Mouse (Mus musculus) hindbrain, embryonic 16.5 days (tissue): ENCODE results near the gene Dcakd. TPM values are rescaled to one million over a fixed set of nuclear protein-coding genes. Genes with fewer than 3 reads are reported as not detected.

ENCODE experiments used
- ATAC-seq: fragments of 200-750 bp; cut with Nextera tagmentation; 2 replicates; pipeline ENCODE4 v1.8.0; 2017; ENCODE audit warnings: moderate TSS enrichment, moderate library complexity
- H3K27ac ChIP-seq: fragments of 300-500 bp; sonication (generic); 2 replicates; pipeline ENCODE4 v1.5.1; 2014; ENCODE audit warnings: low read depth, mild to moderate bottlenecking, control low read depth, low read length, moderate library complexity
- H3K27me3 ChIP-seq: fragments of 300-500 bp; sonication (generic); replicated peaks from 2 replicates; pipeline ENCODE4 v1.6.1; 2014; ENCODE audit warnings: low read length; ENCODE audit not compliant: control insufficient read depth, insufficient read depth
- H3K36me3 ChIP-seq: fragments of 300-500 bp; sonication (generic); 2 replicates; pipeline ENCODE4 v1.6.1; 2014; ENCODE audit warnings: mild to moderate bottlenecking, low read length, moderate library complexity, mixed read lengths; ENCODE audit not compliant: control insufficient read depth, insufficient read depth
- H3K4me1 ChIP-seq: fragments of 300-500 bp; sonication (generic); 2 replicates; pipeline ENCODE4 v1.6.1; 2014; ENCODE audit warnings: low read depth, low read length; ENCODE audit not compliant: control insufficient read depth, insufficient read depth
- H3K4me2 ChIP-seq: fragments of 300-500 bp; sonication (generic); 2 replicates; pipeline ENCODE4 v1.6.1; 2014; ENCODE audit warnings: mild to moderate bottlenecking, low read length, control low read depth, moderate library complexity
- H3K4me3 ChIP-seq: fragments of 300-500 bp; sonication (generic); 2 replicates; pipeline ENCODE4 v1.5.1; 2014; ENCODE audit warnings: mild to moderate bottlenecking, low read length, control low read depth, moderate library complexity
- H3K9ac ChIP-seq: fragments of 300-500 bp; sonication (generic); 2 replicates; pipeline ENCODE4 v1.6.1; 2014; ENCODE audit warnings: low read depth, mild to moderate bottlenecking, control low read depth, low read length, moderate library complexity
- H3K9me3 ChIP-seq: fragments of 300-500 bp; sonication (generic); 2 replicates; pipeline ENCODE4 v1.6.1; 2014; ENCODE audit warnings: mild to moderate bottlenecking, low read length, moderate library complexity; ENCODE audit not compliant: control insufficient read depth
- WGBS: fragments of 180-500 bp; shearing (Covaris S2); extraction: QIAGEN DNeasy Blood & Tissue Kit; methylation state at CpG from one replicate; pipeline ENCODE4 v1.1.7; 2014; 5-methylcytosine and 5-hydroxymethylcytosine counted together
- polyA plus RNA-seq: library from polyadenylated mRNA; unstranded; fragments of >200 nt; fragmentation: Nextera tagmentation; extraction: Ambion mirVana; gene quantifications from 2 replicates; pipeline ENCODE4 v1.2.1, GENCODE M21; 2015

The Dcakd gene
- polyA plus RNA-seq, 1 experiment from 2014 or later, result 132 TPM

DNA sequence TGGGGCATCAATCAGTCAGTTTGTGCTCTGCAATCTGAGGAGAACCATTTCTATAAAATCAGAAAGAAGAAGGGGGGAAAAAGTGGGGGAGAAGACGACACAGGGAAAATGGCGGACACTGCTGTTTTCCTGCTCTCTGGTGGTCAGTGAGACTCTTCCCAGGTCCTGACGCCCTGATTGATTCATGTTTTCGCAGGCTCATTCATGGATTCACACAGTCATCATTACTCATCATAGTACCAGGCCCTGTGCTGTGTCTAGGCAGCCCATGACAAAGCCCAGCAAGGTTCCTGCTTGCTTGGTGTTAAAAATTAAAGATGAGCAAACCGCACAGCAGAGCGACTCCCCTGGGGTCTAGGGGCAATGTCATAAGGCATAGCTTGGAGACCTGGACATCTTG lies 69.7 kb downstream of the Dcakd start:
- Histone ChIP-seq H3K4me3 (no peak overlapping the region), H3K9ac (no peak overlapping the region), H3K27me3 (peaks cover 4% of the 10 kb centered on the region; the same call in 1 of the 2 replicates), H3K4me2 (no peak overlapping the region), H3K27ac (no peak overlapping the region), H3K9me3 (no peaks in the 10 kb centered on the region), H3K4me1 (peaks cover 12% of the 10 kb centered on the region), H3K36me3 (no peaks in the 10 kb centered on the region)
- 67% methylated on average over 6 of the region's 6 CpGs for WGBS
- no peak for ATAC-seq

DNA sequence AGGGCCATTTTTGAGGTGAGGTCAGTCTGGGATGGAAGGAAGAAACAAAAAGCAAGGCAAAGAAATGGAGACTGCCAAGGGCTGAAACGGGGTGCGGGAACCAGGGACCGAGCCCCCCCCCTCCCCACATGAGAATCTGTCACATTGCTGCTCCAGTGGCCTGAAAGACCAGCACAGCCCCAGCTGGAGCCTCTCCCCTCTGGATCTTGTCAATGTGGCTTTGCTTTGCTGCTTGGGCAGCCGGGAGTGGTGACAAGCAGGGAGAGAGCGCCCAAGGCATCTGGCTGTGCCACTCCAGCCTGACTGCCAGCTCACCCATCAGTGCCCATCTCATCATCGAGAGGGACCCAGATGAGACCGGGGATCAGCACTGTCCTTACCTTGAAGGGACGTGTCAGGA lies 70.4 kb downstream of the Dcakd start:
- Histone ChIP-seq H3K4me2 (no peak overlapping the region), H3K4me1 (peaks cover 5% of the 10 kb centered on the region), H3K4me3 (no peak overlapping the region), H3K27me3 (peaks cover 4% of the 10 kb centered on the region; the same call in 1 of the 2 replicates), H3K9ac (peak overlapping the region; percentile 22; the same call in 1 of the 2 replicates), H3K9me3 (no peaks in the 10 kb centered on the region), H3K27ac (no peak overlapping the region), H3K36me3 (no peaks in the 10 kb centered on the region)
- 63% methylated on average over 7 of the region's 8 CpGs for WGBS
- ATAC-seq, result no peak

DNA sequence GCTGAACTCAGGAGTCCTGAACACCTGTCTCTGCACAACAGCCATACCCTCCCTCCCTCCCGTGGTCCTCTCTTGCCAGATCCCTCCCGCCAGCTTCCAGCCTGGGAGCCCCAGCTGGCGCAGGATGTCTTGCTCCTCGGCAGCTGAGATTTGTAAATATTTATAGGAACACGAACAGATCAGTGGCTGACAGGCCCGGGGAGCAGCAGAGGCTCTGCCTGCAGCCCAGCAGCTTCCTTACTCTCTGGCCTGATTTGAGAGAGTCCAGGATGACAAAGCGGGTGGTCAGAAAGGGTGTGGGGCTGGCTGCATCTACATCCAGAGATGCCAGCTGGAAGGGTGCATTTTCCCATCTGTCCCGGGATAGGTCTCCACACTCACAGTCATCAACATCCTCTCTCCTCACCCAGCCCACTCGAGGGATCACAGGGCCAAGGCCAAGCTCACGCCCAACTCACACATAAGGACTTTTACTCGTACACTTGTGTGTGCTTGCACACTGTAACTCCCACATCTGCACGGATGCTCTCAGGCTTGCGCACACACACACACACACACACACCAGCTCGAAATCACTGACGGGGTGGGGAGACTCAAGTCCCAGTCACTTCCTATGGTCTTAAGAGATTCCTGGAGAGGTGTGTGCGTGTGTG lies 71.0 kb downstream of the Dcakd start:
- Histone ChIP-seq H3K4me1 (peaks cover 5% of the 10 kb centered on the region), H3K4me3 (no peak overlapping the region), H3K36me3 (no peaks in the 10 kb centered on the region), H3K27ac (no peak overlapping the region), H3K9me3 (no peaks in the 10 kb centered on the region), H3K27me3 (peaks cover 4% of the 10 kb centered on the region; the same call in 1 of the 2 replicates), H3K9ac (no peak overlapping the region), H3K4me2 (no peak overlapping the region)
- 42% methylated on average over 16 of the region's 16 CpGs for WGBS
- ATAC-seq, result peak; percentile 30; the same call in 1 of the 2 replicates

DNA sequence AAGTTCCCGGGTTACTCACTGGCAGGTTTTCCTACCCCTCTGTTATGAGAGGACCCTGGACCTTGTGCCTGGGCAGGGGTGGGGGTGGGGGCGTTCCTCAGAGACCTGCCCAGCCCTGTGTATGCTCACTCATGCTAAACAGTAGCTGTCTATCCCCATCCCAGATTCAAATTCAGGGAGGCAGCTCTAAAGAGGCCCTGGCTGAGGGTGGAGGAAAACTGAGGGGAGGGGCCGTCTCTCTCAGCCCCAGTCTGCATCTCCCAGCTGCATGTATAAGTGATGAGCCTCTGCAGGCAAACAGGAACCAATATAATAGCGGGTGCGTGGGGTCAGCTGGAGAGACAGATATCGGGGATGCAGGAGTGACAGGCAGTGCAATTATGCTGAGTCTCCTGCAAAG lies 75.2 kb downstream of the Dcakd start:
- Histone ChIP-seq H3K4me1 (peaks cover 14% of the 10 kb centered on the region), H3K4me2 (no peak overlapping the region), H3K9ac (no peak overlapping the region), H3K36me3 (no peaks in the 10 kb centered on the region), H3K4me3 (no peak overlapping the region), H3K27me3 (peaks cover 15% of the 10 kb centered on the region), H3K27ac (no peak overlapping the region), H3K9me3 (no peaks in the 10 kb centered on the region)
- no peak for ATAC-seq
- WGBS, result 14% methylated on average over 6 of the region's 6 CpGs

DNA sequence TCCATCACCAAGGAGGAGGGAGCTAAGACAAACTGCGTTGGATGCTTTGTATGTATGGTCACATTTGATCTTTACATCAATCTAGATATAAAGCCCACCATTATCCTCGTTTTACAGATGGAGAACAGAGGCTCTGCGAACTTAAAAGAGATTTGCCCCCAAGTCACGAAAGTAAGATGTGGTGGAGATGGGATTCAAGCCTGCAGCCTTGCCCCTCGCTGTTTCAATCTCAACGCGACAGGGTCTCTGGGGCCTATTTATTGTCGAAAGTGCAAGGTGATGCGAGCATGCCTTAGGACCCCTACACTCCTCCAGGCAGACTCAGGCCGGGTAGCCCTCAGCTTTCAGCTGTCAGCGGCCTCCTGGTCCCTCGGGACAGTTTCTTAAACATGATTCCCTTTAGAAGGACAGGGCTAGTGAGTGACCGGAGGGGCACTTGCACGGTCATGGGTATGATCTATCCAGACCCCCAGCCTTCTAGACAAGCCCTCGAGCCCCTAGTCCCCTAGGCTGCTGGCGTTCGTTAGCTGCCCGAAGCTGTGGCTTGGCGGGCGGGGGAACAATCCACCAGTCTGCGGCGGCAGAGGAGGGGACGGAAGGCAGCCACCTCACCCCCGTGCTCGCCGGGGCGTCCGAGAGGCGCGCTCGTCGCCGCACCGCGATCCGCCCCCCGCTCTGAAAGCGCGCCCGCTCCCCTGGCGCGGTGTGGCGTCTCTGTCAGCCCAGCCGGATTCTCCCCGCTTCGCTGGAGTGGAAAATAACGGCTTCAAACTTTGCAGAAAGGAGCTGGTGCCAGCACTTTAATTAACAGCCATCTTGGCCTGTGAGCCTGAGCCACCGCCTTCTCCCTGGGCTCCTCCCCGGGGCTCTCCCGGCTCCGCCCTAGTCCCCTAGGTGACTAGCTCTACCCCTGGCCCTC lies 79.8 kb downstream of the Dcakd start:
- Histone ChIP-seq H3K27me3 (peaks cover 50% of the 10 kb centered on the region), H3K9me3 (no peaks in the 10 kb centered on the region), H3K36me3 (no peaks in the 10 kb centered on the region), H3K4me1 (peaks cover 24% of the 10 kb centered on the region), H3K9ac (peak overlapping the region; percentile 63), H3K4me3 (peak overlapping the region; percentile 47), H3K27ac (no peak overlapping the region), H3K4me2 (peak overlapping the region; percentile 73)
- 0 out of 2 replicates have a peak, but pooled peaks have one; percentile 43 for ATAC-seq
- WGBS, result 1% methylated on average over 50 of the region's 51 CpGs

DNA sequence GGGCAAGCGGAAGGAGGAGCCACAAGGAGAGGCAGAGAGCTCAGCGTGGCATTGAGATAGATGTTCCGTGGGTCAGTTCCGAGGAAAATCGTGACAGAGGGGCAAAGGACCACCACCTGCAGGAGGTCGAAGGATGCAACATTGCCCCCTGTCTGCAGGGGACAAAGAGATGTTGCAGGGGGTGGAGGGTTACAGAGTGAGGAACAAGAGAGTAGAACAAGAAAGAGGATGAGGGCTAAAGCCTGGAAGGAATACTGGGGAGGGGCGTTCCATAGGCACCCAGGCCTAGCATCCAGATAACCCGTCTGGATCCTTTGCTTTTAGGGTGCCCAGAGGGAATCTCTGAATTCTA lies 81.2 kb downstream of the Dcakd start:
- no peaks in the 10 kb centered on the region for H3K9me3 ChIP-seq
- H3K4me3 ChIP-seq, result peak overlapping the region; percentile 44
- 9% methylated on average over 8 of the region's 8 CpGs for WGBS
- H3K9ac ChIP-seq, result peak overlapping the region; percentile 54; the same call in 1 of the 2 replicates
- no peak overlapping the region for H3K27ac ChIP-seq
- peaks cover 24% of the 10 kb centered on the region for H3K4me1 ChIP-seq
- H3K4me2 ChIP-seq, result peak overlapping the region; percentile 58
- no peaks in the 10 kb centered on the region for H3K36me3 ChIP-seq
- no peak; the same call in 1 of the 2 replicates for ATAC-seq
- H3K27me3 ChIP-seq, result peaks cover 52% of the 10 kb centered on the region

DNA sequence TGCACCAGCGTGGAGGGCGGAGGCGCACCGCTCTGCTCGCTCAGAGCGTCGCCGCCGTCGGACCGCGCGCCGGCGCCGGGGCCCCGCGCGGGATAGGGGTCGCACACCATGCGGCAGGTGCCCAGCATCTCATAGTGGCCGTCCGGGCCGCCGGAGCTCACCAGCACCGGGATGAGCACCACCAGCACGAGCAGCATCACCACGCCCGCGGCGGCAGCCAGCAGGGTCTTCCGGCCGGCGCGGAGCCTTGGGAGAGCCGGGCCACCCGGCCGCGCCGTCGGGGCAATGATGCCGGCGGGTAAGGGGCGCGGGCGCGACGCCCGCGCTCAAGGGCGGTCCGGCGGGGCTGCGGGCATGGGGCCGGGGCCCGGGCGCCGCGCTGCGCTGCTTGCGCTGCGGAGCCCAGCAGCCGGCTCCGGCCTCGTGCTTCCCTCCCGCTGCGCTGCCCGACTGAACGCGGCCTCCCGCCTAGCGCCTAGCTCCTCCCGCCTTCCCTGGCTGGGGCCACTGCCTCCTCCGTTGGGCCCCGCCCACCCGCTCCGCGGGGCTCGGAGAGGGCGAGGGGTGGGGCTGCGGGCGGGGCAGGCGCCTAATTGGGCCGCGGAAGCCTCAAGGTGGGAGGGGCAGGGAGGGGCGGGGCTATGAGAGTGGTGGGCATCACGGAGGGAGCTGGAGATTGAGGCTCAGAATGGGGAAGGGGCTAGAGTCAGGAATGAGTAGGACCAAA lies 81.7 kb downstream of the Dcakd start, which contains the start of gene C1ql1:
C1ql1 (minus strand) TSS at position 424 of the 727 bp plus-strand sequence.
- peak; percentile 64 for ATAC-seq
- Histone ChIP-seq H3K4me2 (peak within 1 kb of the TSS; percentile 58), H3K36me3 (no peaks in the 10 kb centered on the region), H3K9me3 (no peaks in the 10 kb centered on the region), H3K27ac (no peak within 1 kb of the TSS), H3K27me3 (peaks cover 48% of the 10 kb centered on the region), H3K4me1 (peaks cover 24% of the 10 kb centered on the region), H3K4me3 (peak within 1 kb of the TSS; percentile 44), H3K9ac (peak within 1 kb of the TSS; percentile 54)
- under 1% methylated on average over 50 of the region's 87 CpGs for WGBS

DNA sequence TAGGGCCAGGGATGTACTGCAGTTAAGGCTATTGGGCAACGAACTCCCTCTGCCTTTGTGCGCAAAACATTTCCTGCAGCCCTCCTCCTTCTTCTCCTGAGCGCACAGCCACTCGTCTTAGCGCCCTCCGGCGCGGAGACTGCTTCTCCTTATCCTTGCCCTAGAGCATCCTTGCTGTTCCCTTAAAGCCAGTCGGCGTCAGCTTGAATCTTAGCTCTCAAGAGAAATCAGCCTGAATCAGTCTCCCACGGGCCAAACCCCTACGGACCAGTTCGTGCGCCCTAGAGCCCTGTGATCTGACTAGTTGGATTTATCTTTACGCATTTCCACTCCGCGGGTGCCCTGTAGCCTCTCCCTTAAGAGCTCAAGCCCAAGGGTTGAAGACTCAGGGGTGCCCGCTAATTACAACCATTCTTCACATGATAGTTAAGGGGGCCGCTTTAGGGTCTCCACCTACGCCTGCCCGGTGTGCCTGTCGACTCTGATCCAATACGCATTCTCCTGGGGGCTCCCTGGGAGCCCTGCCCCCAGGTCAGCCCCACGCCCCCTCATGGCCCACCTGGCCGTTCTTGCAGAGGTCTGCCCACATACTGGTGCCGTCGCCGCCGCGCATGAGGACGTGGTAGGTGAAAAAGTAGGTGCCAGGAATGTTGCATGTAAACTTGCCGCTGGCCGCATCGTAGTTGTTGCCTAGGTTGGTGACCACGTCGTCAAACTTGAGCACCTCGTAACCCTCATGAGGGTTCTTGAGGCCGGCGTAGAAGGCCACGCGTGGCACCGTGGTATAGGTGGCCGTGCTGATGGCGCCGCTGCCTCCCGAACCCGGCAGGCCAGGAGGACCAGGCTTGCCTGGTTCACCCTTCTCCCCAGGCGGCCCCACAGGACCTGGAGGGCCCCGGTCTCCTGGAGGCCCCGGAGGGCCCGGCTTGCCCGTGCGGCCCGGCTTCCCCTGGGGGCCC lies 82.5 kb downstream of the Dcakd start:
- no peaks in the 10 kb centered on the region for H3K9me3 ChIP-seq
- peaks cover 24% of the 10 kb centered on the region for H3K4me1 ChIP-seq
- H3K36me3 ChIP-seq, result no peaks in the 10 kb centered on the region
- peak overlapping the region; percentile 54 for H3K9ac ChIP-seq
- no peak for ATAC-seq
- no peak overlapping the region for H3K27ac ChIP-seq
- peak overlapping the region; percentile 58 for H3K4me2 ChIP-seq
- H3K27me3 ChIP-seq, result peaks cover 48% of the 10 kb centered on the region
- peak overlapping the region; percentile 44 for H3K4me3 ChIP-seq
- WGBS, result 1% methylated on average over 54 of the region's 54 CpGs
